Mouse (Mus musculus) forebrain, embryonic 10.5 days (tissue): ENCODE measurements around the gene Irak2. TPM values are rescaled to one million over a fixed set of nuclear protein-coding genes. Genes with fewer than 3 reads are reported as not detected.
A peak's percentile ranks its signal among the peaks of the same experiment; 100 is the strongest.

Experiments
- DNase-seq: peaks from one replicate; pipeline ENCODE4 v3.0.0-alpha.2; 2017; ENCODE audit warnings: low spot score; ENCODE audit errors: extremely low spot score
- H3K27ac ChIP-seq: fragments of 300-500 bp; sonication (generic); 2 replicates; pipeline ENCODE4 v1.5.1; 2016; ENCODE audit warnings: mild to moderate bottlenecking
- H3K27me3 ChIP-seq: fragments of 300-500 bp; sonication (generic); 2 replicates; pipeline ENCODE4 v1.6.1; 2016; ENCODE audit warnings: mild to moderate bottlenecking; ENCODE audit not compliant: poor library complexity, severe bottlenecking
- H3K36me3 ChIP-seq: fragments of 300-500 bp; sonication (generic); replicated peaks from 2 replicates; pipeline ENCODE4 v1.6.1; 2016; ENCODE audit warnings: mild to moderate bottlenecking, moderate library complexity
- H3K4me1 ChIP-seq: fragments of 300-500 bp; sonication (generic); 2 replicates; pipeline ENCODE4 v1.6.1; 2016
- H3K4me3 ChIP-seq: fragments of 300-500 bp; sonication (generic); 2 replicates; pipeline ENCODE4 v1.5.1; 2016; ENCODE audit warnings: mild to moderate bottlenecking, moderate library complexity
- H3K9me3 ChIP-seq: fragments of 300-500 bp; sonication (generic); 2 replicates; pipeline ENCODE4 v1.6.1; 2016; ENCODE audit warnings: mild to moderate bottlenecking, moderate library complexity
- WGBS: fragments of 180-500 bp; shearing (Covaris S2); methylation state at CpG from one replicate; pipeline ENCODE4 v1.1.7; 2016; 5-methylcytosine and 5-hydroxymethylcytosine counted together
- polyA plus RNA-seq: library from polyadenylated mRNA; unstranded; fragments of >200 nt; fragmentation: Nextera tagmentation; extraction: Ambion mirVana; gene quantifications from 2 replicates; pipeline ENCODE4 v1.2.1, GENCODE M21; 2016

The Irak2 gene
- polyA plus RNA-seq, 1 experiment from 2014 or later = 3.9 TPM

DNA sequence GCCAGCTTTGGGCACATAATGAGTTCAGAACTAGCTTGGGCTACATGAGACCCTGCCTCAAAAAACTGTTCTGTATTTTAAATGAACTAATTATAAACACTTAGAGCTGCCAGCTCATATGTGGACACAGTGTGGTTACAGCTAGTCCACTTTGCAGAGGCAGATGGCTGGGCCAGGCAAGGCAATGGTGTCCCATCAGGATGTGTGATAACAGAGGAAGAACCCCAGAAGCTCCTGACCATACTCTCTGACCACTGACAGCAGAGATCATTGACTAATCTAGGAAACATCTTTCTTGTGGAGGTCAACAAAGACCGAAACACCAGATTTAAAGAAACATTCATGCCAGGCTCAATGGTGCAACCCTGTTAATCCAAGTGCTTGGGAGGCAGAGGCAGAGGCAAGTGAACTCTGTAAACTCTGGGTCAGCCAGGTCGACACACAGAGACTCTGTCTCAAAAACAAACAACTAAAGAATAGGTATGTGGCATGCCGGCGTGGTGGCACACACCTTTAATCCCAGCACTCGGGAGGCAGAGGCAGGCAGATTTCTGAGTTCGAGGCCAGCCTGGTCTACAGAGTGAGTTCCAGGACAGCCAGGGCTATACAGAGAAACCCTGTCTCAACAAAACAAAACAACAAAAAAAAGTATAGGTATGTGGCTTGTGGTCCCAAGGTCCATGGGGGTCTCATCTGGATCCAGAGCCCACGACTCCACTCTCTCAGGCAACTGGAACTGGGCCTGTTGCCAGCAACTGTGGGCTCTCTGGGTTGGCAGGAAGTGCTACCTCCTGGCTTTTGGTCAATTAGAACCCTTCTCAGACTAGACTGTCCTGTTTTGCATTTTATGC, 11.3 kb downstream of the Irak2 start:
- no peaks in the 10 kb centered on the region for H3K36me3 ChIP-seq
- no peaks in the 10 kb centered on the region for H3K4me1 ChIP-seq
- H3K4me3 ChIP-seq = no peak overlapping the region
- no peak for DNase-seq
- H3K27ac ChIP-seq = no peak overlapping the region
- H3K9me3 ChIP-seq = no peaks in the 10 kb centered on the region
- 90% methylated on average over 7 of the region's 7 CpGs for WGBS
- H3K27me3 ChIP-seq = no peaks in the 10 kb centered on the region

DNA sequence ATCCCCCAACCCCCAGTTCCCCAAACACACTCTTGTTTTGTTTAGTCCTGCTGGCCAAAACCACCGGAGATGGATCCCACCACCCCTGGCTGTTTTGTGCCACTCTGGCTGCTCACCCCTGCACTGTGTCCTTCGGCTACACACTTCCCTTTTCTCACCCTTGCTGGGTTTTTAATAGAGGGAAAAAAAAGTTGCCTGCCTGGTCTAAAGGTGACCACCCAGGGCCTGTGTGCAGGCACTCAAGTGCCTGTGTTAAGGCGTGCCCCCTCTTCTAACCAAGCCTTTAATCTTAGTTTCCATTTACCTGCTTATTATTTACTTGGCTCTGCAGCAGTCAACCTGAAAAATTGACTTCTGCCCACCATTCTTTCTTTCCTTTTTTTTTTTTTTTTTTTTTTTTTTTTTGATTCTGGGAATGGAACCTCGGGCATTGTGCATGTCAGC, 12.0 kb downstream of the Irak2 start:
- WGBS = 82% methylated on average over 4 of the region's 4 CpGs
- Histone ChIP-seq H3K9me3 (no peaks in the 10 kb centered on the region), H3K36me3 (no peaks in the 10 kb centered on the region), H3K27me3 (no peaks in the 10 kb centered on the region), H3K4me3 (no peak overlapping the region), H3K4me1 (no peaks in the 10 kb centered on the region), H3K27ac (no peak overlapping the region)
- DNase-seq = no peak

DNA sequence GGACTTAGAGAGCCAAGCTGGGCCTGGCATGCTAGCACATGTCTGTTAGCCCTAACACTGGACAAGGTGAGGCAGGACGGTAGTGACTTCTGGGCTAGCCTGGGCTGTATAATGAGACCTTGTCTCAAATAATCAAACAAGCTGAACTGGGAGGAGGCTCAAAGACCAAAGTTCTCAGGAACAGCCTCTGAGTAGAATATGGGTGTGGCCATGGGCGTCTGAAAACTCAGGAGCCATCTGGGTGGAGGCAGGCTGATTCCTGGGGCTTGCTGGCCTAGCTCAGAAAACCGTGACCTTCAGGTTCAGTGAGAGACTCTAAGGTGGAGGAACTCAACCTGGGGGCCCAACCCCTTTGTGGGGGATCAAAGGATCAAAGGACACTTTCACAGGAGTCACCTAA, 13.4 kb downstream of the Irak2 start:
- 71% methylated on average over 3 of the region's 3 CpGs for WGBS
- Histone ChIP-seq H3K9me3 (no peaks in the 10 kb centered on the region), H3K27ac (no peak overlapping the region), H3K27me3 (no peaks in the 10 kb centered on the region), H3K4me1 (no peaks in the 10 kb centered on the region), H3K36me3 (no peaks in the 10 kb centered on the region), H3K4me3 (no peak overlapping the region)
- no peak for DNase-seq

DNA sequence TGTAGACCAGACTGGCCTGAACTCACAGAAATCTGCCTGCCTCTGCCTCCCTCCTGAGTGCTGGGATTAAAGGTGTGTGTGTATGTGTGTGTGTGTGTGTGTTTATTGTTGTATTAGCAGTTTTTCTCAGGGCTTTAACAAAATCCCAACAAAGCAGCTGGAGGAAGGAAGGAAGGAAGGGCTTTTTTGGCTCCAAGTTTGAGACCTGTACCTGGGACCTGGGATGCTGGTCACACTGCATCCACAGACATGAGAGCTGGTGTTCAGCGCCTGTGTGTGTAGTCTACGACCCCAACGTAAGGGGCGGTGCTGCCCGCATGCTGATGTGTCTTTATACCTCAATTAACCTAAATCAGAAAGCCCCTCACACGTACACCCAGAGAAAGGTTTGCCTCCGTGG, 15.3 kb downstream of the Irak2 start:
- H3K27me3 ChIP-seq = no peaks in the 10 kb centered on the region
- WGBS = 93% methylated on average over 7 of the region's 7 CpGs
- no peak overlapping the region for H3K27ac ChIP-seq
- no peaks in the 10 kb centered on the region for H3K9me3 ChIP-seq
- H3K4me3 ChIP-seq = no peak overlapping the region
- H3K4me1 ChIP-seq = no peaks in the 10 kb centered on the region
- H3K36me3 ChIP-seq = no peaks in the 10 kb centered on the region
- DNase-seq = no peak

DNA sequence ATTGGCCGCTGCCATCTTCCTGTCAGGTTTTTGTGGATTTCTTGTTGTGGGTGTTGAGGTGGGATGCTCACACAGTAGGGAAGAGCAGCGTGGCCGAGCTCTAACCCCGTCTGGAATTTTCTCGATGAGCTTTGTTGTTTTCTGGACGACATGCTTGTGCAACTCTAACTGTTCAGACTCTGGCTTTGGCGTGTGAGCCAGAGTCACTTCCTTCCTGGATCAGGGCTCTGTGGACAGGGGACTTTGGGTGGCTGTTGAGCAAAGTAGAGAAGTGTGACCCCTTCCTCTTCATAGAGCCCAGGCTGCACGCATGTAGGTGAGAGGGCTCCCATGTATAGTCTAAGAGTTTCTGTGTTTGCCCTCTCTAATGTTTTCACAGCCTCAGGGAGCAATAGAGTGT, 15.8 kb downstream of the Irak2 start:
- Histone ChIP-seq H3K27ac (no peak overlapping the region), H3K9me3 (no peaks in the 10 kb centered on the region), H3K36me3 (no peaks in the 10 kb centered on the region), H3K4me1 (no peaks in the 10 kb centered on the region), H3K4me3 (no peak overlapping the region), H3K27me3 (no peaks in the 10 kb centered on the region)
- WGBS = 84% methylated on average over 8 of the region's 8 CpGs
- no peak for DNase-seq

DNA sequence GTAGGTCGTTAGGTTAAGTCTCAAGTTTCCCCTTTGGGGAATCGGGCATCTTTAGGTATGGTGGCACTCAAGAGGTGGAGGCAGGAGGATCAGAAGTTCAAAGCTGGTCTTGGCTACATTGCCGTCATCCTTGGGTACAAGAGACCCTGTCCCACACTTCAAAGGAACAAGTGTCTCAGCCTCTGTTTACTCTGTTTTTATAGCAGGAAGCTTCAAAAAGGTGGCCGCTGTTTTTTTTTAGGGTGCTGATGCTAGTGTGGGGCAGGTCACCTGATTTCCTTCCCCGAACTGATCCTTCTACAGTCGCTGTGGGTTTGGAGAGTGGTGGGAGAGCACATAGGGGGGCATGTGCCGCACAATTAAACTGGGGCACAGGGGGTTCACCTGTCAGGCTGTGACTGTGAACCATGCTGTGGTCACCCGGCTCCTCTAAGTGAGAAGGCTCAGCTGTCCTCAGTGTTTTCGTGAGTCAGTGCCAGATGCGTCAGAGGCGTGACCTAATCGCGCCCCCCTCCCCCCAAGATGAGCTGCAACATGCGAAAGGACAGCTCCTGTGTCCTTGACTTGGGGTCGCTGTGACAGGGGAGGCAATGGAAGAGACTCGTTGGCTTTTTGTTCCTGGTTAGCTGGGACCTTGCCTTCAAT, 16.6 kb downstream of the Irak2 start:
- WGBS = 85% methylated on average over 16 of the region's 16 CpGs
- no peaks in the 10 kb centered on the region for H3K36me3 ChIP-seq
- no peak for DNase-seq
- no peak overlapping the region for H3K4me3 ChIP-seq
- H3K27me3 ChIP-seq = no peaks in the 10 kb centered on the region
- no peaks in the 10 kb centered on the region for H3K9me3 ChIP-seq
- H3K4me1 ChIP-seq = no peaks in the 10 kb centered on the region
- no peak overlapping the region for H3K27ac ChIP-seq

DNA sequence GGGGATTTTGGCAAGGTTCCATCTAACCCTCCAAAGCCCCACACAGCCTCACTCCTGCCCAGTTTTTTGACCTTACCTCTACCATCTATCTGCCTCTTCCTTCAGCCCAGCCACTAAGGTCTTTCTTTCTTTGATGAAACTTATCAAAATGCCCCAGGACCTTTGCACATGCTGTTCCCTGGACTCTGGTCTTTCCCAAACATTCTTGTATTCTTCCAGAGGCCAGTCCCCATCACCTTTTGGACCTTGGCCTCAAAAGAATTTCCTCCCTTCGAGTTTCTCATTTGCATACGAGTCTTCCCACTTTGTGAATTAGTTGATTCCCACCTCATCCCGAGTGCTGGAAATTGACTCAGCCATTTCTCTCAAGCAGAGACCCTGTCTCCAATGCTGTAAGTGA, 17.2 kb downstream of the Irak2 start:
- Histone ChIP-seq H3K27ac (no peak overlapping the region), H3K4me3 (no peak overlapping the region), H3K9me3 (no peaks in the 10 kb centered on the region), H3K36me3 (no peaks in the 10 kb centered on the region), H3K27me3 (no peaks in the 10 kb centered on the region), H3K4me1 (peaks cover 5% of the 10 kb centered on the region)
- WGBS = 92% methylated on average over 3 of the region's 3 CpGs
- no peak for DNase-seq

DNA sequence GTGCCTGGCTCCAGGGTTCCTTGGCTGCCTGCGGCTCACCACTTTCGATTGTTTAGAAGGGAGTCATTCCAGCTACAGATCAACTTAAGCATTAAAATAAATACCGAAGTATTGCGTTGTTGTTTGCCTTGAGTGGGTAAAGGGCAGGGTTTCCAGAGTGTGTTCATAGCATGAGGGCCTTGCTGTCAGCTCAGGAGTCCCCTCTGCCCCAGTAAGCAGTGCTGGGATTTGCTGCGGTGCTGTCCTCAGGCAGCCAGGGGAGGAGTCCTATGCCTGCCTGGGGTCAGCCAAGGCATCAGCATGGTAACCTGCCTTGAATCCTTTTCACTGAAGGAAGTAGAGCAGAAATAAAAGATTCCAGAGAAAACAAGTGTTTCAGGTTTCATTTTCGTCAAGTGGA, 18.6 kb downstream of the Irak2 start:
- peaks cover 18% of the 10 kb centered on the region for H3K4me1 ChIP-seq
- WGBS = 86% methylated on average over 6 of the region's 6 CpGs
- no peak overlapping the region for H3K27ac ChIP-seq
- DNase-seq = no peak
- no peak overlapping the region for H3K4me3 ChIP-seq
- no peaks in the 10 kb centered on the region for H3K27me3 ChIP-seq
- no peaks in the 10 kb centered on the region for H3K36me3 ChIP-seq
- no peaks in the 10 kb centered on the region for H3K9me3 ChIP-seq

DNA sequence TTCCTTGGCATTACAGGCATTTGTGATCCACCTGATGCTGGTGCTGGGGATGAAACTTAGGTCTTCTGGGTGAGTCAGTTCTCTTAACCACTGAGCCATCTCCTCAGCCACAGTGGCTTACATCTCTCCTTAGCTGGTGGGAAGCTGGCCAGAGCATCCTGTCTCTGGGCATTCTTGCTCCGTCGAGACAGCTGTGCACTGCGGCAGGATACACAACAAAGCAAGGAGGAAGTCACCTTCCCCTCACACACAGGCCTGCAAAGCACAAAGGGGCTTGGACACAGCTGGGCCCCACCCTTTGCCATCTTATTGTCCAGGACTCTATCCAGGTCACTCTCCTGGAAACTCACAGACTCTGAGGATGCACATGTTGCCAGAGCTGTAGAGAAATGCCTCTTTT, 20.0 kb downstream of the Irak2 start:
- 72% methylated on average over 3 of the region's 3 CpGs for WGBS
- DNase-seq = no peak
- Histone ChIP-seq H3K4me1 (peaks cover 22% of the 10 kb centered on the region), H3K27ac (0 out of 2 replicates have a peak overlapping the region, but pooled peaks have one; percentile 12), H3K36me3 (no peaks in the 10 kb centered on the region), H3K27me3 (no peaks in the 10 kb centered on the region), H3K4me3 (no peak overlapping the region), H3K9me3 (peaks cover 6% of the 10 kb centered on the region; the same call in 1 of the 2 replicates)

DNA sequence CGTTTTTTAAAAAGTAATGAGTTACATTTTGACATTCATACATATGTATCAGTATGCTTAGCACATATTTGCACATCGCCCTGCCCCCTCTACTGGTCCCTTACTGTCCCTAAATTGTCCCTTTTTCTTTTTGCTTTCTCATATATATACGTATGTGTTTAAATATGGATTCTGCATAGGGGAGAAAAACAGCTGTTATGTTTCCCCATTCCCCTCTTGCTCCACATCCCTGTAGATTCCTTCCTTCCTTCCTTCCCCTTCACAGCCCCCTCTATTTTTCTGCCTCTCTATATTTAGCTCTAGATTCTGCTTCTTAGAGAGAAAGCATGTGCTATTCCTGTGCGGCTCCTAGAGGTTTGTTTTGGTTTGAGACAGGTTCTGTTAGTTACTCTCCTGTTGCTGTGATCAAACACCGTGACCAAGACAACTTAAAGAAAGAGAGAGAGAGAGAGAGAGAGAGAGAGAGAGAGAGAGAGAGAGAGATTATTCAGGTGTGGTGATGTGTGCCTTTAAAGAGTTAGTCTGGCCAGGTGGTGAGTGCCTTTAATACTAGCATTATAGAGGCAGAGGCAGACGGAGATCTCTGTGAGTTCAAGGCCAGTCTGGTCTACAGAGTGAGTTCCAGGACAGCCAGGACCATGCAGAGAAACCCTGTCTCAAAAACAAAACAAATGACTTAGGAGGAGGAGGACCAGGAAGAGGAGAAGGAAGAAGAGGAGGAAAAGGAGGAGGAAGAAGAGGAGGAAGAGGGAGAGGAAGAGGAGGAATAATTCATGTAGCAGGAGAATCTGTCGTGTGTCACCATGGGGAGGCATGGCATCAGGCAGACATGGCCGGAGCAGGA, 21.6 kb downstream of the Irak2 start:
- Histone ChIP-seq H3K27ac (no peak overlapping the region), H3K9me3 (peaks cover 6% of the 10 kb centered on the region; the same call in 1 of the 2 replicates), H3K36me3 (no peaks in the 10 kb centered on the region), H3K4me3 (no peak overlapping the region), H3K4me1 (peaks cover 22% of the 10 kb centered on the region), H3K27me3 (no peaks in the 10 kb centered on the region)
- no peak for DNase-seq
- WGBS = 83% methylated on average over 8 of the region's 8 CpGs

DNA sequence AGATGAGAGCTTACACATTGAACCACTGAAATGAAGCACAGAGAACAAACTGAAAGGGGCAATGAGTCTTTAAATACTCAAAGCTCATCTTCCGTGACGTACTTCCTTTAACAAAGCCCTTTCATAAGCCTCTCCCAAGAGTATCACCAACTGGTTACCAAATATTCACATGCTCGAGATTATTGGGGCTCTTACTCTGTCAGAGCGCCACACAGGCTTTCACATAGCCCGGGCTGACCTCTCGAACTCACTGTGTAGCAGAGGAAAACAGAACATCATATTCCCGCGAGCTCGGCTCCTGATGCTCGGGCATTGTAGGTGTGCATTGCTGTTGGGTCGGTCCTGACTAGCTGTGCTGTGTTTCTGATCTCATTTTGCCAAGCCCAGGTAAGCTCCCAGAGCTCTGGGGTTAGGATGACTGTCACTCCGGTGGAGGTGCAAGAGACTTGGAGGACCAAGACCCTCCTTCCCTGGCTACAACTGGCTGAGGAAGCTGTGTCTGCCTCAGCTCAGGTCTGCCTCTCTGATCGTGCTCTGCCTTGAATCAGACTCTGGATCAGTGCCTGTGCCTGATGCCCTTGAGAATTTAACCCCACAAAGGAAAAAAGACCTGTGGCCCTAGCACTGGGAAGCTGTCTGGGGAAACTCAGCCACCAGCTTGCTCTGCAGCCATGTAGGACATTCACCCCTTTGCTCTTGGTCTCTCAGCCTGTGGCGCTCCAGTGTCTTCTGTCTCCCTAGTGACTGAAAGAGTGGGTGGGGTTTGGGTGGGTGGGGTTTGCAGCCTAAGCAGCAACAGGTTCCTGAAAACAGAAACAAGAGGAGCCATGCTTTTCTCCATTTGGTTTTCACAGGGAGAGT, 22.5 kb downstream of the Irak2 start:
- H3K27ac ChIP-seq = peak overlapping the region; percentile 51
- WGBS = 81% methylated on average over 14 of the region's 14 CpGs

More for the DNA sequence above, 22.5 kb downstream of the Irak2 start:
- Histone ChIP-seq H3K27me3 (no peaks in the 10 kb centered on the region), H3K36me3 (no peaks in the 10 kb centered on the region), H3K4me1 (peaks cover 22% of the 10 kb centered on the region), H3K9me3 (peaks cover 6% of the 10 kb centered on the region; the same call in 1 of the 2 replicates), H3K4me3 (no peak overlapping the region)
- DNase-seq = no peak
